Mouse (Mus musculus): ENCODE results near the gene Golph3.

Gene Golph3

GRCm38 (mm10) chr15:12321091-12321787 lies at the start of gene Golph3:
Gene Golph3, plus strand, starts transcription at chr15:12321450.
- peak; percentile 62 for DNase-seq (ENCODE audit: low read depth, low spot score)

- no peak for DNase-seq (ENCODE audit: low read depth, low spot score)
Measured at GRCm38 (mm10) chr15:12273325-12274052, 47.8 kb upstream of the Golph3 start.

GRCm38 (mm10) chr15:12274053-12274769 lies 47.0 kb upstream of the Golph3 start:
- DNase-seq (ENCODE audit: low read depth, low spot score) = no peak

- no peak for DNase-seq (ENCODE audit: low read depth, low spot score)
Measured at GRCm38 (mm10) chr15:12275091-12275623, 46.1 kb upstream of the Golph3 start.

GRCm38 (mm10) chr15:12279816-12280215 lies 41.4 kb upstream of the Golph3 start:
- no peak for DNase-seq (ENCODE audit: low read depth, low spot score)

GRCm38 (mm10) chr15:12284794-12285534 lies 36.3 kb upstream of the Golph3 start:
- DNase-seq (ENCODE audit: low read depth, low spot score) = no peak

- no peak for DNase-seq (ENCODE audit: low read depth, low spot score)
Measured at GRCm38 (mm10) chr15:12285535-12285809, 35.8 kb upstream of the Golph3 start.

- no peak for DNase-seq (ENCODE audit: low read depth, low spot score)
Measured at GRCm38 (mm10) chr15:12290330-12290729, 30.9 kb upstream of the Golph3 start.

- no peak for DNase-seq (ENCODE audit: low read depth, low spot score)
Measured at GRCm38 (mm10) chr15:12291757-12292156, 29.5 kb upstream of the Golph3 start.

GRCm38 (mm10) chr15:12296228-12296627 lies 25.0 kb upstream of the Golph3 start:
- DNase-seq (ENCODE audit: low read depth, low spot score) = no peak

- DNase-seq (ENCODE audit: low read depth, low spot score) = no peak
Measured at GRCm38 (mm10) chr15:12298231-12298737, 23.0 kb upstream of the Golph3 start.

- no peak for DNase-seq (ENCODE audit: low read depth, low spot score)
Measured at GRCm38 (mm10) chr15:12301771-12302170, 19.5 kb upstream of the Golph3 start.

GRCm38 (mm10) chr15:12306188-12307071 lies 14.8 kb upstream of the Golph3 start:
- DNase-seq (ENCODE audit: low read depth, low spot score) = no peak

GRCm38 (mm10) chr15:12307114-12307513 lies 14.1 kb upstream of the Golph3 start:
- DNase-seq (ENCODE audit: low read depth, low spot score) = no peak

- DNase-seq (ENCODE audit: low read depth, low spot score) = no peak
Measured at GRCm38 (mm10) chr15:12308539-12308938, 12.7 kb upstream of the Golph3 start.

- DNase-seq (ENCODE audit: low read depth, low spot score) = no peak
Measured at GRCm38 (mm10) chr15:12310676-12311075, 10.6 kb upstream of the Golph3 start.

- DNase-seq (ENCODE audit: low read depth, low spot score) = no peak
Measured at GRCm38 (mm10) chr15:12311465-12311864, 9.8 kb upstream of the Golph3 start.

- DNase-seq (ENCODE audit: low read depth, low spot score) = peak; percentile 42
Measured at GRCm38 (mm10) chr15:12313255-12313654, 8.0 kb upstream of the Golph3 start.

GRCm38 (mm10) chr15:12314584-12314983 lies 6.7 kb upstream of the Golph3 start:
- DNase-seq (ENCODE audit: low read depth, low spot score) = no peak

GRCm38 (mm10) chr15:12315996-12316395 lies 5.3 kb upstream of the Golph3 start:
- no peak for DNase-seq (ENCODE audit: low read depth, low spot score)
